In genomic region chr1:187428536-187429215, GRCm38 (mm10) we compare ENCODE assay signal across 23 mouse cellular contexts.
A peak's percentile ranks its signal among the peaks of the same experiment; 100 is the strongest.
DNase-seq lines count a peak whose midpoint lies in the region; ATAC-seq and TF ChIP-seq lines count a peak whose summit lies in the region.
"Had no signal": no experiment of that assay in that cellular context is flagged by ENCODE, and none has a peak within 500 bp of the region (broad histone marks: within the 10 kb centered on the region; RNA-seq: fewer than 3 reads in every experiment).

No protein-coding gene starts in this region.

- whole genome bisulfite sequencing in intestine, embryonic 15.5 days, result 53% methylated on average over 9 of the region's 9 CpGs
- WGBS in intestine, embryonic 16.5 days, result 54% methylated on average over 9 of the region's 9 CpGs
- 21% methylated on average over 9 of the region's 9 CpGs for WGBS in kidney, adult 2 months
- WGBS in limb, embryonic 15.5 days, result 20% methylated on average over 9 of the region's 9 CpGs

- 0 out of 2 replicates have a peak, but pooled peaks have one; percentile 43 for ATAC-seq in intestine, embryonic 15.5 days
- no peak; the same call in 1 of the 2 replicates for ATAC-seq in intestine, embryonic 16.5 days
- no peak for ATAC-seq in limb, embryonic 15.5 days (ENCODE audit: insufficient number of reproducible peaks, low FRiP score, low TSS enrichment, low read depth)
- ATAC-seq: intestine, postnatal 0 days had no signal

- H3K27ac ChIP-seq in intestine, embryonic 15.5 days, result no peak overlapping the region
- H3K27ac ChIP-seq in intestine, embryonic 16.5 days (ENCODE audit: low read length), result no peak overlapping the region
- H3K27ac ChIP-seq in kidney, adult 2 months (ENCODE audit: insufficient read depth, low read depth, low read length), result peak overlapping the region; percentile 62
- H3K27ac ChIP-seq in limb, embryonic 15.5 days, result peak overlapping the region; percentile 27; the same call in 1 of the 2 replicates
- H3K27ac ChIP-seq: heart, embryonic 15.5 days; hindbrain, embryonic 15.5 days; lung, embryonic 15.5 days; macrophage; neural tube, embryonic 12.5 days had no signal

- TF ChIP-seq POLR2A in kidney, adult 2 months (IDR thresholded peaks at IDR 0.05; ENCODE audit: low read depth, low read length), result no peak

- no peaks in the 10 kb centered on the region for H3K27me3 ChIP-seq in intestine, embryonic 15.5 days (replicated peaks)
- 0 out of 2 replicates have a peak, but pooled peaks cover 3% of the 10 kb centered on the region for H3K27me3 ChIP-seq in intestine, embryonic 16.5 days (replicated peaks; ENCODE audit: control insufficient read depth, insufficient read depth, low read length)
- no peaks in the 10 kb centered on the region for H3K27me3 ChIP-seq in kidney, adult 2 months (replicated peaks; ENCODE audit: control insufficient read depth, insufficient read depth, low read length)
- no peaks in the 10 kb centered on the region for H3K27me3 ChIP-seq in limb, embryonic 15.5 days
- H3K27me3 ChIP-seq: heart, embryonic 15.5 days; hindbrain, embryonic 15.5 days; lung, embryonic 15.5 days; neural tube, embryonic 12.5 days had no signal

- TF ChIP-seq CTCF in kidney, adult 2 months (conservative IDR thresholded peaks at IDR 0.05; ENCODE audit: insufficient read depth, insufficient read length, low read depth, low read length), result no peak

- no peaks in the 10 kb centered on the region for H3K36me3 ChIP-seq in intestine, embryonic 15.5 days
- no peaks in the 10 kb centered on the region for H3K36me3 ChIP-seq in intestine, embryonic 16.5 days (ENCODE audit: control insufficient read depth, insufficient read depth, low read length)
- H3K36me3 ChIP-seq in kidney, adult 2 months (ENCODE audit: control insufficient read depth, insufficient read depth, low read length), result no peaks in the 10 kb centered on the region
- H3K36me3 ChIP-seq in limb, embryonic 15.5 days, result no peaks in the 10 kb centered on the region
- H3K36me3 ChIP-seq: G1E; heart, embryonic 15.5 days; hindbrain, embryonic 15.5 days; lung, embryonic 15.5 days; neural tube, embryonic 12.5 days had no signal

- no peak overlapping the region for H3K9ac ChIP-seq in intestine, embryonic 15.5 days
- no peak overlapping the region for H3K9ac ChIP-seq in intestine, embryonic 16.5 days (ENCODE audit: low read depth, low read length)
- H3K9ac ChIP-seq in limb, embryonic 15.5 days, result no peak overlapping the region
- H3K9ac ChIP-seq: heart, embryonic 15.5 days; hindbrain, embryonic 15.5 days; lung, embryonic 15.5 days; neural tube, embryonic 12.5 days had no signal

- peak; percentile 79 for DNase-seq in kidney, adult 2 months
- peak; percentile 59 for DNase-seq in kidney, postnatal 14 days
- DNase-seq in layer of hippocampus, adult 11-12 months (ENCODE audit: low spot score), result no peak
- DNase-seq in right cerebral cortex, postnatal 4 days, result no peak
- DNase-seq: adrenal gland, postnatal 36 days; cerebellum, adult 18-20 months; gastrocnemius, postnatal 10 days; heart, adult 18-20 months; heart, postnatal 4 days; right cerebral cortex, adult 18-20 months; thymus, postnatal 25 days had no signal

- no peak overlapping the region for H3K4me2 ChIP-seq in intestine, embryonic 15.5 days (replicated peaks)
- no peak overlapping the region for H3K4me2 ChIP-seq in intestine, embryonic 16.5 days (ENCODE audit: low read depth, low read length)
- no peak overlapping the region for H3K4me2 ChIP-seq in limb, embryonic 15.5 days
- H3K4me2 ChIP-seq: heart, embryonic 15.5 days; hindbrain, embryonic 15.5 days; liver, embryonic 11.5 days; lung, embryonic 15.5 days; midbrain, embryonic 11.5 days; neural tube, embryonic 12.5 days had no signal

- no peaks in the 10 kb centered on the region; the same call in 1 of the 2 replicates for H3K4me1 ChIP-seq in intestine, embryonic 15.5 days (replicated peaks)
- no peaks in the 10 kb centered on the region for H3K4me1 ChIP-seq in intestine, embryonic 16.5 days (ENCODE audit: control insufficient read depth, insufficient read depth, low read length)
- H3K4me1 ChIP-seq in kidney, adult 2 months (ENCODE audit: control insufficient read depth, insufficient read depth, low read length), result peaks cover 10% of the 10 kb centered on the region
- H3K4me1 ChIP-seq in limb, embryonic 15.5 days, result 0 out of 2 replicates have a peak, but pooled peaks cover 6% of the 10 kb centered on the region
- H3K4me1 ChIP-seq: heart, embryonic 15.5 days; hindbrain, embryonic 15.5 days; lung, embryonic 15.5 days; neural tube, embryonic 12.5 days had no signal

- no peaks in the 10 kb centered on the region for H3K9me3 ChIP-seq in intestine, embryonic 15.5 days
- H3K9me3 ChIP-seq in intestine, embryonic 16.5 days (ENCODE audit: control insufficient read depth, low read length), result no peaks in the 10 kb centered on the region
- H3K9me3 ChIP-seq in limb, embryonic 15.5 days, result no peaks in the 10 kb centered on the region
- H3K9me3 ChIP-seq: heart, embryonic 15.5 days; hindbrain, embryonic 15.5 days; lung, embryonic 15.5 days; neural tube, embryonic 12.5 days had no signal

- H3K4me3 ChIP-seq in intestine, embryonic 15.5 days (replicated peaks), result no peak overlapping the region
- no peak overlapping the region for H3K4me3 ChIP-seq in intestine, embryonic 16.5 days (ENCODE audit: low read length)
- H3K4me3 ChIP-seq in kidney, adult 2 months (ENCODE audit: insufficient read depth, low read depth, low read length), result no peak overlapping the region
- no peak overlapping the region for H3K4me3 ChIP-seq in limb, embryonic 15.5 days
- H3K4me3 ChIP-seq: heart, embryonic 15.5 days; hindbrain, embryonic 15.5 days; lung, embryonic 15.5 days; neural tube, embryonic 12.5 days had no signal

Comparison
In these comparisons a context has a peak if more than half of its experiments do, and no peak if none do; other contexts are left out.
1. H3K27ac ChIP-seq: peak in kidney, adult 2 months (single experiment) and limb, embryonic 15.5 days (single experiment); none in intestine, embryonic 15.5 days (single experiment) and intestine, embryonic 16.5 days (single experiment).
2. DNase-seq: peak in kidney, adult 2 months (single experiment) and kidney, postnatal 14 days (single experiment); none in layer of hippocampus, adult 11-12 months (single experiment) and right cerebral cortex, postnatal 4 days (single experiment).